Mouse (Mus musculus): Measurements from ENCODE around the gene Mark3. TPM values are rescaled to one million over a fixed set of nuclear protein-coding genes. Genes with fewer than 3 reads are reported as not detected.
A peak's percentile ranks its signal among the peaks of the same experiment; 100 is the strongest.

Mark3 gene
- polyA plus RNA-seq, 1 experiment, result not detected

- Histone ChIP-seq H3K4me1 (ENCODE audit: control insufficient read depth, insufficient read depth, low read length) (peaks cover 51% of the 10 kb centered on the region), H3K27ac (ENCODE audit: insufficient read depth, low read depth, low read length) (peak overlapping the region; percentile 91), H3K4me3 (ENCODE audit: insufficient read depth, low read depth, low read length) (no peak overlapping the region)
- WGBS, result 25% methylated on average over 9 of the region's 9 CpGs
- TF ChIP-seq CTCF (IDR thresholded peaks at IDR 0.05; ENCODE audit: insufficient read depth, low read depth, low read length), result no peak
- 0 out of 2 replicates have a peak, but pooled peaks have one; percentile 32 for TF ChIP-seq POLR2A (IDR thresholded peaks at IDR 0.05; ENCODE audit: insufficient read depth, low read depth, low read length)
Measured at GRCm38 (mm10) chr12:111704609-111705008, 130.3 kb downstream of the Mark3 start.

GRCm38 (mm10) chr12:111705186-111705973 is 131.1 kb downstream of the Mark3 start:
- Histone ChIP-seq H3K4me1 (ENCODE audit: control insufficient read depth, insufficient read depth, low read length) (peaks cover 48% of the 10 kb centered on the region), H3K27ac (ENCODE audit: insufficient read depth, low read depth, low read length) (peak overlapping the region; percentile 91), H3K4me3 (ENCODE audit: insufficient read depth, low read depth, low read length) (no peak overlapping the region)
- TF ChIP-seq POLR2A (IDR thresholded peaks at IDR 0.05; ENCODE audit: insufficient read depth, low read depth, low read length), result no peak
- no peak for TF ChIP-seq CTCF (IDR thresholded peaks at IDR 0.05; ENCODE audit: insufficient read depth, low read depth, low read length)
- WGBS, result 49% methylated on average over 15 of the region's 15 CpGs

Other genes with a start within 250 kb of the Mark3 start
- not detected in 2 replicates for gene Cdc42bpb, start 196.8 kb upstream of the Mark3 start, polyA plus RNA-seq (2012; ENCODE audit: insufficient read depth, insufficient read length, low replicate concordance, missing spikeins)
- not detected in 2 replicates for gene Lbhd2, start 167.7 kb upstream of the Mark3 start, polyA plus RNA-seq (2012; ENCODE audit: insufficient read depth, insufficient read length, low replicate concordance, missing spikeins)
- gene Exoc3l4, start 157.5 kb upstream of the Mark3 start, polyA plus RNA-seq (2012; ENCODE audit: insufficient read depth, insufficient read length, low replicate concordance, missing spikeins), result not detected in 2 replicates
- gene Tnfaip2, start 132.1 kb upstream of the Mark3 start, polyA plus RNA-seq (2012; ENCODE audit: insufficient read depth, insufficient read length, low replicate concordance, missing spikeins), result not detected in 2 replicates
- gene Gm266, start 88.7 kb upstream of the Mark3 start, polyA plus RNA-seq (2012; ENCODE audit: insufficient read depth, insufficient read length, low replicate concordance, missing spikeins), result not detected in 2 replicates
- 214 TPM in 1 of 2 replicates, not detected in the other for gene Eif5, start 36.5 kb upstream of the Mark3 start, polyA plus RNA-seq (2012; ENCODE audit: insufficient read depth, insufficient read length, low replicate concordance, missing spikeins)
- 210 and 316 TPM in 2 replicates for gene Ckb, start 97.8 kb downstream of the Mark3 start, polyA plus RNA-seq (2012; ENCODE audit: insufficient read depth, insufficient read length, low replicate concordance, missing spikeins)
- gene Trmt61a, start 103.6 kb downstream of the Mark3 start, polyA plus RNA-seq (2012; ENCODE audit: insufficient read depth, insufficient read length, low replicate concordance, missing spikeins), result not detected in 2 replicates
- gene Bag5, start 138.7 kb downstream of the Mark3 start, polyA plus RNA-seq (2012; ENCODE audit: insufficient read depth, insufficient read length, low replicate concordance, missing spikeins), result not detected in 2 replicates
- not detected in 2 replicates for gene Apopt1, start 138.7 kb downstream of the Mark3 start, polyA plus RNA-seq (2012; ENCODE audit: insufficient read depth, insufficient read length, low replicate concordance, missing spikeins)
- 135 and 1,741 TPM in 2 replicates for gene Klc1, start 184.3 kb downstream of the Mark3 start, polyA plus RNA-seq (2012; ENCODE audit: insufficient read depth, insufficient read length, low replicate concordance, missing spikeins)
- not detected in 2 replicates for gene Xrcc3, start 239.3 kb downstream of the Mark3 start, polyA plus RNA-seq (2012; ENCODE audit: insufficient read depth, insufficient read length, low replicate concordance, missing spikeins)
- not detected in 2 replicates for gene Zfyve21, start 239.6 kb downstream of the Mark3 start, polyA plus RNA-seq (2012; ENCODE audit: insufficient read depth, insufficient read length, low replicate concordance, missing spikeins)

Measured in olfactory bulb, adult 2 months (tissue).